Mouse (Mus musculus) gastrocnemius, adult 2 months (tissue): Measurements from ENCODE around the gene Gk5. TPM values are rescaled to one million over a fixed set of nuclear protein-coding genes. Genes with fewer than 3 reads are reported as not detected.
"Not testable (repeated sequence)": the region's sequence is repeated elsewhere in the genome, so short reads cannot be mapped to it uniquely, and the experiment has no call there.

Experiments
- DNase-seq: peaks from one replicate; pipeline ENCODE4 v3.0.0; 2022
- H3K27ac ChIP-seq: fragments of 200-600 bp; 2 replicates; pipeline ENCODE4 v1.8.1; 2022; ENCODE audit warnings: mild to moderate bottlenecking
- H3K4me3 ChIP-seq: fragments of 200-600 bp; 2 replicates; pipeline ENCODE4 v1.8.1; 2022; ENCODE audit warnings: mild to moderate bottlenecking, moderate library complexity
- CTCF ChIP-seq: fragments of 200-600 bp; IDR thresholded peaks from 2 replicates; pipeline ENCODE4 v1.8.1; 2022; ENCODE audit warnings: antibody characterized with exemption, mild to moderate bottlenecking, moderate library complexity
- intact Hi-C: fragments of 180-260 bp; cut with DNase I; formaldehyde crosslinking; loops from one replicate; pipeline ENCODE4 v1.15.1; 2025
- total RNA-seq, 2 experiments: library from RNA; stranded (reverse); gene quantifications; 2 replicates each; pipeline ENCODE4 v1.2.3; 2021

Gk5 gene
- total RNA-seq, 2 experiments from 2014 or later, result 1.5 TPM

- Histone ChIP-seq H3K27ac (0 out of 2 replicates have a peak overlapping the region, but pooled peaks have one; percentile 20), H3K4me3 (no peak overlapping the region)
- intact Hi-C loops, result no loop called here
- no peak for TF ChIP-seq CTCF
- DNase-seq, result peak; percentile 24
These were observed 41.6 kb downstream of the Gk5 start for GRCm38 (mm10) chr9:96160767-96161166.

DNA sequence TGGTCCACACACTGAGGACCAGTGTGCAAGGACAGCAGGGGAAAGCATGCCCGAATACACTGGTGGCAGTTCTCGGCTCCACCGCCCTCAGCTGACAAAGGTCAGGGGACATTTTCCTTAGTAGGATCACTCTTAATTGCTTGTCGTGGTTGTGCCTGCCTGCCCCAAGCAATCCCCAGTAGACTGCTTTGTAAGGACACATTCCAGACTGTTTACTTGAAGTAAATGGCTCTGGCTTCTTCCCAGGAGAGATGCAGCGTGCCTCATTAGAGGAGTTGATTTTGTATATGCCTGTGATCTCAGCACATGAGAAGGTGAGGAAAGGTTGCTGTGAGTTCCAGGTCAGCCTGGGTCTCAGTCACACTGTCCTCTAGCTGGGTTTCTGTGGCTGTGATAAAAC, 43.3 kb downstream of the Gk5 start:
- Histone ChIP-seq H3K27ac (no peak overlapping the region), H3K4me3 (no peak overlapping the region)
- DNase-seq, result no peak
- intact Hi-C loops, result no loop called here
- TF ChIP-seq CTCF, result no peak

DNA sequence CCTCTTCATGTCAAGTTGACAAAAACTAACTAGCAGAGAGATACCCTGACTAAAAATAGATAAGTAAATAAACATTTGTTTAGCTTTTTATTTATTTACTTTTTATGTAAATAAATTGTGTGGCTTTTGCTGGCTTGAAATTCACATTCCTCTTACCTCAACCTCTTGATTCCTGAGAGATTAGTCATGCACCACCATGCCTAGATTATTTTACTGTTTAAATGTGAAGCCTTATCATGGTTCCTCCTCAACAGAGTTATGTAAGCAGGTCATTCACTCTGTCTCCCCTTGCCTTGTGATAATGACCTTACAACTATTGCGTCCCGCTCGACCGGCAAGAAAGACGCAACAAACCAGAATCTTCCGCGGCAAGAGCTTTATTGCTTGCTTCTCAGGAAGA, 44.3 kb downstream of the Gk5 start:
- DNase-seq, result no peak
- no peak overlapping the region for H3K4me3 ChIP-seq
- no peak overlapping the region for H3K27ac ChIP-seq
- intact Hi-C loops, result no loop called here
- TF ChIP-seq CTCF, result no peak

DNA sequence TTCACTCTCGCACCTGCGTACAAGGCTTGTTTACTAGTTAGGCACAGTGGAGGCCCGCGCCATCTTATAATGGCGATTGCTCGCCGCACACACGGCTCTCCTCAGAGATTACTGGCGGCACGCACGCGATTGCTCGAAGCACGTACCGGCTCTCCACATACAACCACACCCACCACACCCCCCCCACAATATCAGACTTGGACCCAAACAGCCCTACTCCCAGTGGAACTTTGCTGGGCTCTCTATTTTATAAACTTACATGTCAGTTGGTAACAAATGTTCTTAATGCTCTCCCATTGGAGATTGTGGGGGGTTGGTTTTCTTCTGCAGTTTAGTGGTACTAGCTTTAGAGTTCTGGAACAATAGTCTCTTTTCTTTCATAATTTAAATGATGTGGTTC, 44.8 kb downstream of the Gk5 start:
- intact Hi-C loops, H3K4me3 ChIP-seq, DNase-seq: not testable (repeated sequence)

GRCm38 (mm10) chr9:96167168-96167585, 48.0 kb downstream of the Gk5 start:
- peak; percentile 92 for TF ChIP-seq CTCF
- Histone ChIP-seq H3K4me3 (no peak overlapping the region), H3K27ac (no peak overlapping the region)
- peak; percentile 70 for DNase-seq
- intact Hi-C loops, result no loop called here

More for the DNA sequence above, 44.8 kb downstream of the Gk5 start:
- H3K27ac ChIP-seq, result not testable (repeated sequence)

- Histone ChIP-seq H3K4me3 (no peak overlapping the region), H3K27ac (no peak overlapping the region)
- no peak for TF ChIP-seq CTCF
- intact Hi-C loops, result no loop called here
- DNase-seq, result no peak
These were observed 51.4 kb downstream of the Gk5 start for GRCm38 (mm10) chr9:96170600-96170999.

GRCm38 (mm10) chr9:96184909-96185308, 65.7 kb downstream of the Gk5 start:
- H3K4me3 ChIP-seq, result no peak overlapping the region
- intact Hi-C loops, result no loop called here
- no peak for TF ChIP-seq CTCF
- no peak for DNase-seq
- H3K27ac ChIP-seq, result no peak overlapping the region

DNA sequence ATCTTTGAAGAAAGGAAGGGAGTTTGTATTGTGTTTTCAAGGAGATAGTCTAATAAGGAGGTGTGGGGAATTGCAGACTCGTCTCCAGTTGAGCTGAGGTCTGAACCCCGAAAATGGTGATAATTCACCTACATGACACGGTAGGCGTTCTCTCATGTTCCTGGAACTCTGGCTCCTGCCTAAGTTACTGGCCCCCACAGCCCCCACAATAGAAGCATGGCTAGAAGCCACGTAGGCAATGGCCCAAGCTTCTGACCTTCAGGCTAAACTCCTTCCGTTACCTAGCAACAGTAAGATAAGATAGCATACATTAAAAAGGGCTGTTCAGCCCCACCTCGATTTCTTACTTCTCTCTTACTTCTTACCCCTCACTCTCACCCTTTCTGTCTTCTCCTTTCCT, 67.5 kb downstream of the Gk5 start:
- Histone ChIP-seq H3K4me3 (no peak overlapping the region), H3K27ac (no peak overlapping the region)
- no peak for TF ChIP-seq CTCF
- intact Hi-C loops, result no loop called here
- DNase-seq, result no peak

- Histone ChIP-seq H3K27ac (peak within 1 kb of the TSS; percentile 96), H3K4me3 (peak within 1 kb of the TSS; percentile 84)
- intact Hi-C loops, result loop anchor here (5.0 kb wide), 1 partner anchor 79 kb away; the partner anchor contains the start of gene Gk5
- DNase-seq, result peak; percentile 96
- TF ChIP-seq CTCF, result peak; percentile 66
These were observed 76.9 kb downstream of the Gk5 start, which contains the start of gene Tfdp2 for GRCm38 (mm10) chr9:96195885-96196622. TSS of gene Tfdp2 (plus strand) at chr9:96196275.

- peak; percentile 37 for TF ChIP-seq CTCF
- peak overlapping the region; percentile 84 for H3K4me3 ChIP-seq
- DNase-seq, result peak; percentile 65
- intact Hi-C loops, result loop anchor here (5.0 kb wide), 1 partner anchor 79 kb away; the partner anchor contains the start of gene Gk5
- peak overlapping the region; percentile 96 for H3K27ac ChIP-seq
These were observed 77.5 kb downstream of the Gk5 start for GRCm38 (mm10) chr9:96196636-96197181.

- Histone ChIP-seq H3K27ac (peak overlapping the region; percentile 96), H3K4me3 (peak overlapping the region; percentile 84)
- intact Hi-C loops, result loop anchor here (5.0 kb wide), 1 partner anchor 81 kb away; the partner anchor contains the start of gene Gk5
- TF ChIP-seq CTCF, result no peak
- DNase-seq, result peak; percentile 69
These were observed 78.6 kb downstream of the Gk5 start for GRCm38 (mm10) chr9:96197806-96198205.

DNA sequence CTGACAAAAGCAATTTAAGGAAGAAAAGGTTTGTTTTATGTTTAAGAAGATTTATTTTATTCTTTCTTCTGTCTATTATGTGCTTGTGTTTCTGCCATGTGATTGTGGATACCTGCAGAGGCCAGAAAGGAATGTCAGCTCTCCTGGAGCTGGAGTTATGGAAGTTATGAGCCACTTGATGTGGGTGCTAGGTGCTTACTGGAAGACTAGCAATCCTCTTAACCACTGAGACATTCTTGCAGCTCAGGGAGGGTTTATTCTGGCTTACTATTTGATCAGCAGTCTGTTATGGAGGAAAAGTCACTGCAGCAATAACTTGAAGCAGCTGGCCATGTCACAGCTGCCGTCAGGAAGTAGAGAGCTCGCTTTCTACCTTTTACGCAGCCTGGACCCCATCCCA, 84.5 kb downstream of the Gk5 start:
- Histone ChIP-seq H3K27ac (no peak overlapping the region), H3K4me3 (no peak overlapping the region)
- DNase-seq, result no peak
- no peak for TF ChIP-seq CTCF
- intact Hi-C loops, result no loop called here

- TF ChIP-seq CTCF, result no peak
- no peak overlapping the region for H3K27ac ChIP-seq
- intact Hi-C loops, result no loop called here
- DNase-seq, result no peak
- no peak overlapping the region for H3K4me3 ChIP-seq
These were observed 88.3 kb downstream of the Gk5 start for GRCm38 (mm10) chr9:96207428-96207827.
